Mouse (Mus musculus): Measurements from ENCODE around the gene Hs1bp3.
A peak's percentile ranks its signal among the peaks of the same experiment; 100 is the strongest.

Gene Hs1bp3

DNA sequence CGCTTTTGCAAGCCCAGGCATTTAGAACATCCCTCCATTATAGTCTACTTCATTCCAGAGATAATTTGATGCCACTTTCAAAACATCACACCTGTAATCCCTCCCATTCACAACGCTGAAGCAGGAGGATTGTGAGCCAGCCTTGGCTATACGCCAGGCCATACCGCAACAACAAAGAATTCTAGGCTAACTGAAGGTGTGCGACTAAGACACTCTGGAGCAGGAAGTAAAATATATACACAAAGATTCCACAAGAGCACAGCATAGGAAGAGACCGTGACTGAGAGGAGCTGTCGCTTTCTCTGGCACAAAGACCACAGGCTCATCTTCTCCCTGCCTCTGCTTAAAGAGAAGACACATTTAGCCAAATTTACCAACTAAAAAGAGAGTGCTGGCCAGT lies 49.2 kb downstream of the Hs1bp3 start:
- DNase-seq (ENCODE audit: low spot score in 2 of 2) = no peak

DNA sequence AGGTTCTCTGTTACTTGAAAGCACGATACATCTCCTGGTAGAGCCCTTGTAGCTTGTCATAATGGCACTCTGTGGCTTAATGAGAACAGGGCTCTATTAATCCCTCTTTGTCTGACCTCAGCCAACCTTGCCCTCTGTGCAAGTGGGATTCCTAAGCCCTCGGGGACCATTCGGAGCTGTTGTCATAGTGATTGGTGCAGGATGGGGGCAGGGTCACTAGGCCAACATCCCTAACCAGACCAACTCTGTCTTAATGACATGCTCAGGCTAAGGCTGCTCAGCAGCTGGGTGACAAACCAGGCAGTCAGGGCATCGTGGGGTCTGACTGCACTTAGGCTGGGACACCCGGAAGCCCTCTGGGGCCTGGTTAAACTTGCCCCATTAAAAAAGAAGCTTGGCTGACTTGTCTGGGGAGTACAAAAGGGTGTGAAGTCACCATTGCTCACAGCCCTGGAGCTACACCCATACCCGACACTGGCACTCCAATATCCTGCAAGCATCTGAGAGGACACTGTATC lies 51.1 kb downstream of the Hs1bp3 start:
- no peak for DNase-seq (ENCODE audit: low spot score in 2 of 2)

DNA sequence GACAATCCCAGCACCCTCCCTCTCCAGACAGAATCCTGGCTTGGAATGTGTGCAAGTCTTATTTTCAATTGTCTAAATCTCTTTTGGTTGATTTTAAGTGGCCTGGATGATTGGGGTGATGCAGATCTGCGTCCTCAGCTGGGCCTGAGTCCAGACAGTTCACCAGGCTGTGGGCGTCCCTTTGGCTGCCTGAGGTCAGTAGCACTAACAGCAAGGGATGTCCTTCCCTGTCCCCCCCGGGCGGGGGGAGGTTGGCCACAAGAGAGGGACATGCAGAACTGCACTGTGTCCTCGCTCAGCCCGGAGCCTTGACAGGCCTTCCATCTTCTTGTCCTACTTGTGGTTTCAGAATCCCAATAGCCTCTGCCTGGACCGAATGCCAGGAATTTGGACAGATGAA lies 52.1 kb downstream of the Hs1bp3 start:
- no peak for DNase-seq (ENCODE audit: low spot score in 2 of 2)

DNA sequence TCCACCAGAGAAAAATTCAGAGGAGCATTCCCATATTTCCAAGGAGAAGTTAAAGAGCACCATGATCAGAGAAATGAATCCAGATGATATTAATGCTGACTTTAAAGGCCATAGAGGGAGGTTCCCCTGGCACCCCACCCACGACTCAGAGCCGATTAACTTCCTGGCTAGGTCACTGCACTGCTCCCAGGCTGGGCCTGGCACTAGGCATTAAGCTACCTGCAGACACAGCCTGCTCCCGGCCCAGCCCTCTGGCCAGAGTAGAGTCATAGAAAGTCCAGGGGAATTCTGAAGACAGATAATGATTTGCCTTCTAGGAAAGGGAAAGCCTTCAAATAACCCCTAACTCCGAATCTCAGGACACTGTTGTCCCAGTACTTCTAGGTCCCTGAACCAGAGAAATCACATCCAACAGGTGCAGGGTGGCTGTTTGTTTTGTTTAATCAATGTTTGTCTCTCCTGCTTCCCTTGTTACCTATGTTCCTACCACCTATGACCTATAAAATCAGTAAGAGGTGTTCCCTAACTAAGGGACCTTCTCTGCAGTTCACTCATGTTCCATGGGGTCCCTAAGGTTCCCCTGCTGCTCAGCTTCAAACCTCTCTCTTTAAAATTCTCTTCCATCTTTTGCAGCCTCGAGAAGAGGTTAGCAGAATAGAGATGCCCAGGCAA lies 52.8 kb downstream of the Hs1bp3 start:
- DNase-seq (ENCODE audit: low spot score in 2 of 2) = no peak

DNA sequence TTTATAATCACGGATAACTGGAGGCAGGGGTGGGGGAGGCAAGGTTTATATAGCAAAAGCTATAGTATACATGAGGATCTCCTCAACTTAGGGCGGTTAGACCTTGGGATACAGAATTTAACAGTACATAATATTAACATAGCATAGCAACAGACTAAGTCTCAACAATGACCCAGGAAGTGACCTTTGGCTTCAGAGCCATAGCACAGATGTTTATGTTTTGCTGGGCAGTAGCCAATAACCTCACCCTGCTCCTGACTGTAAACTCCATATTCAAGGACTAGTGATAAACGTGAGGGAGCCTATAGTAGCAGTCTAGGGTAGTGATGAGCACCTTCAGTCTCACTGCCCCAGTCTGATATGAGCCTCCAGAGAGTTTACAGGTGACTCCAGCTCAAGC lies 53.5 kb downstream of the Hs1bp3 start:
- no peak for DNase-seq (ENCODE audit: low spot score in 2 of 2)

DNA sequence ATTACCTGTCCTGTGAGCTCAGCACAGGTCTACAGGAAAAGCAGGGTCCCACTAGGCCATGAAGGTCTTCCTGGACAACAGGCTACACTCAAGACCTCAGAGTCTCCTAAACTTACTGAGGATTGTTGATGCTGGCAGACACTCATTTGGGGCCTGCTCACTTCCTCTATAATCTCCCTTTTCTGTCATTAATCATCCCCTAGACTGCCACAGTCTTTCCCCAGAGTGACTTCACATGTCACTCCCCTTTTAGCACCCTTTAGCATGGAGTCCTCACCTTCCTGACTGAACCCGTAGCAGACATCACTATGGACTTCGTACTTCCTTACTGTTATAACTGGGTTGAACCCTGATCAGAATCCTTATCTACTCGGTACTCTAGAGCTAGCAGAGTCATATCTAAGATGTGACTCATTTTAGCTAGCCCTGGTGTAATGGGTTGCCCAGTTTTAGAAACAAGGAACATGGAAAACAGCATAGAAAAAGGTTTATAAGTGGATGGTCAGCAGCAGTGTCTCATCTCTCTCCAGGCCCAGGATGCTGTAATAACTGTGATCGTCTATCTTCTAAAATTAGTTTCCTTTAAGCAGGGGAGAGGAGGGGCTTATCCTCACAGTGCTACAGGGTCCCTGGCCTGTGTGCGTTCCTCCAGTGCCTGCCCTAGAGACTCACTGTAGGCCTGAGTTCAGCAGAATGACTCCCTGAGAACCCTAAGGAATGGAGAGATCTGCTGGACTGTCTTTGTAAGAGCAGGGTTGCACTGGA lies 58.7 kb downstream of the Hs1bp3 start:
- DNase-seq (ENCODE audit: low spot score in 2 of 2) = no peak

DNA sequence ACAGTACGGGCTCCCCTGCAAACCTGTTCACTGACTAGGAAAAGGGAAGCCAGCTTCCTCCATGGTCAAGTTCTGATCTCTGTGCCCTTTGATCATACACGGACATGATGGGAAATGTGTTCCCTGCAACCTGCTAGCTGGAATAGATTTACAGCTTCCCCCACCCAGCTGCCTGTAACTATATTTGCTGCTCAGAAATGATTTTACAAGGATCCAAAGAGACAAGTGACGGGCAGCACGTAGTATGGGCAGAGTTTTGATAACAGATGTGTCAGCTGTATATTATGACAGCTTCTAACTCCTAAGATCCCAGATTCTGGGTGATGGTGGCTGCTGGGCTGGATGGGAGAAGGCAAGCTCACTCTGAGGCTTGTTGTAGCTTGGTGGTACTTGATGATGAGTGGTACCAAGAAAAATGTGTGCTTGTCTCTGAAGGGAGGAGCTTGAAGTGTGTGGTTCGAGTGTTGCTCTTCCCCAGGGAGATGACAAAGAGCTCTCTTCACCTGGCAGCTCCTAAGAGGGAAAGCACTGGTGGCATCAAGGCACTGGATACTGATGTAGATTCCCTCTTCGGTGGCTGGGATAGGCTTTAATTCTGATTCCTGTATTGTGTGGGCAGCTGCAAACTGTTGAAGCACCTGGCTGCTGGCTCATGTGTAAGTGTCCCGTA lies 59.4 kb downstream of the Hs1bp3 start:
- no peak for DNase-seq (ENCODE audit: low spot score in 2 of 2)

DNA sequence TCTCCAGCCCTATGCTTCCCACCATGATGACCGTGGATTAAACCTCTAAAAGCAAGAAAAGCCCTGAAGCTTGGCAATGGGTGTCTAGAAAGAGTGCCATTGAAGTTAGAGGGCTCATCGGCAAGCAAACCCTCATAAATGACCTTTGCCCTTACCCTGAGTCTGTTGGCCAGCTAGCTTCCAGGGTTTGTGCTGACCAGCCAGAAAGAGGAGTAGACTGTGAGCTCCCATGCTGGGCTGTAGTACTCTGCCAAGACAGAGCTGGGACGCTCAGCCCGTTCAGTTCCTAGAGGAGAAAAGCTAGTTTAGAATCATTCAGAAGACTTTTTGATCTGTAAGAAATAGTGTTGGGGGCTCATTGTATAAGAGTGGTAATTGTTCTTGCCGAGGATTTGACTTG lies 60.5 kb downstream of the Hs1bp3 start:
- DNase-seq (ENCODE audit: low spot score in 2 of 2) = no peak

DNA sequence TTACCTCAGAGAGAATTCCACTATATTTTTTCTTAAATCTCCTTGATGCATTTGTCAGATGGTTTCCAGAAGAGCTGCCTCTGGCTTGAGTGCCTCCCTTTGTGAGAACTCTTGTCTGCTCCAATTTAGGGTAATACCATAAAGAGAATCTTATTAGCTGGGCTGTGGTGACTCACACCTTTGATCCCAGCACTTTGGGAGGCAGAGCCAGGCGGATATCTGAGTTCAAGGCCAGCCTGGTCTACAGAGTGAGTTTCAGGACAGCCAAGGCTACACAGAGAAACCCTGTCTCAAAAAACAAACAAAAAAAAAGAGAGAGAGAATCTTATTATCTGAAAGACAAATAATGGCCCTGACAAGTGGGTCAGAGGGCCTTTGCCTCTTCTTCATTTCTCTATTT lies 63.9 kb downstream of the Hs1bp3 start:
- no peak for DNase-seq (ENCODE audit: low spot score in 2 of 2)

DNA sequence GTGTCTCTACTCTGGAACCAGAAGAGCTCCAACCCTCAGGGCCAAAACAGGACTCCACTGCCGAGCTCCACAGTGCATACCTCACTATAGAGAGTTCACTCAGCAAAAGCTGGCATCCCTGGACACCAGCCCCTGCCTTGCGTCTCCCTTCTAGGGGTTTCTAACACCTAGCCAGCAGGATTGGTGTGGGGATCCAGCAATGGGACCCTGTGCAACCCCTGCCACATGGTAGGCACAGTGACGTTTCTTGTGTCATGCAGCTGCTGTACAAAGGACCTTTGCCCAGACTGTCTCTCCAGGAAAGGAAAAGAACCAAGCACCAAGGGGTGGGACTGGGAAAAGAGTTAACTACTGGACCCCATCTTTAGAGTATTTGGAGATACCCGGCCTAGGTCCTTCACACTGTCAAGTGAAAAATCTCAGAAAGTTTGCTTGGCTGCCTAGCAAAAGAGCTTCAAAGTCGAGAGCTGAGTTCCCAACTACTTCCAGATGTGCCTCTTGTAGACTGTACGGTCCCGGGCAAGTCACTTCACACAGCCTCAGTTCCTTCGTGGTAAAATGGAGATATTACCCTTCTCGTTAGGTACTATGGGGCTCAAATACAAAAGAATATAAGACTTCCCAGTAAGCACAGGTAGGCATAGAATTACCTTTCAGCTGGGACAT lies 64.9 kb downstream of the Hs1bp3 start:
- DNase-seq (ENCODE audit: low spot score in 2 of 2) = no peak

DNA sequence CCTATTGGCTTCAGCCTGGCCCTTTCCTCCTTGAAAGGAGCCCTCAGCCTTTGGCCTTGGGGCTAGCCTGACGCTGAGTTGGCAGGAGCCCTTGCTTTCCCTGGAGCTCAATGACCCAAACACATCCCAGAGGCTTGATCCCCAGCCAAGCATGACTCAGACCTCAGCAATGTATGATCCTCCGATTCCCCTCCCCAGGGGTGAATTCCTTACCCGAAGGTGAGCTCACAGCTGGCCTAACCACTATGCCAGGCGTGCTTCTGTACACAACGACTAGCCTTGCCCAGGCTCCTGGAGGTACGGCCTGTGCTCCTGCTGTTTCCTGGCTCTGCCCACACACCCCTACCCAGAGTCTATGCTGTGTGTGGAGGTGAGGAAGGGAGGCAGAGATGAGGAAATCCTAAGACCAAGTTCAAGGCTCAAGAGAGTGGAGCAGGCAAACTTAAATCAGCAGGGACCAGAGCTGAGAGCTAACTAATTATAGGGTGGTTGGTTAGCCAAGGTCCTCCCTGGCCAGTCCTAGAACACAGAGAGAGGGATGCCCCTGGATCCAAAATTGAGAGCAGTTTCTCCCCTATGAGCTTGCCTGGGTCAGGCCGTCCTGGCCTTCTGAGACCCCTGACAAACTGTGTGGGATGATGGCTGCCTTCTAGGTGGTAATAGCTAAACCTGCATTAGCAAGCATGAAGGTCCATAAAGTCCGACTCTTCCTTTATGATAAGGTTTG lies 66.7 kb downstream of the Hs1bp3 start:
- DNase-seq (ENCODE audit: low spot score in 2 of 2) = peak; percentile 86 to 87

DNA sequence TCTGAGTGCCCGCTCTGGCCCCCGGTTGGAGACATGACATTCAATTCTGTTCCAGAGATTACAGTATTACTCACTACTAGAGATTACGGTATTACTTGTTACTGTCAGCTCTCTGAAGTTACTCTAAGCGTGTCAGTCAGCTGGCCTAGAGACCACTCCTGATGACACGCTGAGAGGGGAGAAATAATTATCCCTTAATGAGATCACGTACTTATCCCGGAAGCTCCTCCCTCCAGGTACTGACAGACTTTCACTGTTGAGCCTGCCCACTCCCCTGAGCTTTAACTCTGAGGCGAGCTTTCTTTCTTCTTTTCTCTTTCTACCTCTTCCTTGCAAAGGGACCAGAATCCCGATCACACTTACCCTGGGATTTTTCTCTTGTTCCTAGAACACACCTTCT lies 67.7 kb downstream of the Hs1bp3 start:
- DNase-seq (ENCODE audit: low spot score in 2 of 2) = no peak

DNA sequence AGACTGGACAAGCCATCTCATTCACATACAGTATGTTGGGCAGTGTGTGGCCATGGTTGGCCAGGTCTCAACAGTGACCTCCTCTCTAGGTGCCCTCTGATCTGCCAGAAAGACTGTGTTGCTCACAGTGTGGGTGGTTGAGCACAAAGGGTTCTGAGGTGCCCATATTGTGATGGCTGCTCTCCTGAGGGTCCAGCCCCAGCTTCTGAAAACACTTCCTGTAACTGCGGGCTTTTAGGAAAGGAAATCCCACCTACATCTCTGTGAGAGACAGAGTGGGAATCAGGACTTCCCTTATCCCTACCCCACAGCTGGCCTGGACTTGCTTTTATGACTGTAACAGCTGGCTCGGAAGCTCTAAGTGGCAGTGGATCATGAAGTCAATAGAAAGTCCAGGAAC lies 68.7 kb downstream of the Hs1bp3 start:
- DNase-seq (ENCODE audit: low spot score in 2 of 2) = no peak

DNA sequence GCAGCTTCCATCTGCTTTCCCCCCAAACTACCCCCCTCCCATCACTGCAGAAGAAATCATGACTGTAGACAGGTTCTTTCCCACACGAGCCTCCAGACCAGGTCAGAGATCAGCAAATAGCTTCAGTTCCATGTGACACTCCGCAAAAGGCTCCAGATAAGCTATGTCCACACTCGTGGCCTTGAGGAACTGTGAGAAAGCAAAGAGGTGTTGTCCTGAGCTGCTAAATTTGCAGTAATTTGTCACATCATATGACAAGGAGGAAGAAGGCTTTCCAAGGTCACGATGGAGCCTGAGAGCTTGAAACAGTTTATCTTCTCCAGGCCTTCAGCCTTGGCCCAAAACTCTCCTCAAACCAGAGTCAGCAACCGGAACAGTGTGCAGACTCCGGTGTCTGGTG lies 70.6 kb downstream of the Hs1bp3 start:
- DNase-seq (ENCODE audit: low spot score in 2 of 2) = no peak

DNA sequence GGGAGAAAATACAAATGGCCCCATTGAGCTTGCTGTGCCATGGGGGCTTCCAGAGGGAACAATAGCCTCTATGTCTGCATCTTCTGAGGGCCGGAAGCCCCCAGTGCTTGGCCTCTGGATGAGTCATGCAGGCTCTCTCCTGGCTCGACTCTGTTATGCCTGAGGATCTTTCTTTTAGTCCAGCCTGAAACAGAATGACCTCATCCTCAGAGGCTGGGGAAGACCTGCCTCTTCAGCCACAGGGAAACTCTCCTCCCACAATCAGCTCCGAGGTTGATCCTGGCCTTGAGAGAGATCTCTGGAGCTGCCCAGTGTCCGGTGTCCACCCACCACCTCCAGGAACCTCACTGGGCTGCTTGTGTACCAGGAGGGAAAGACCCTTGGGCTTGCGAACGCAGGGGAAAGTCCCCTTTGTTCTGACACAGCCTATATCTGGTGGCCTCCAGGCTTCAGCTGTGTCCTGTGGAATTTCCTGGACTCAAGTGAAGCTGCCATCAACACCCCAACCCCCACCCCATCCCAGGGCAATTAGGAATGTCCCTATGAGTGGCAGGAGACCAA lies 73.3 kb downstream of the Hs1bp3 start:
- peak; percentile 73 to 82 for DNase-seq (ENCODE audit: low spot score in 2 of 2)

DNA sequence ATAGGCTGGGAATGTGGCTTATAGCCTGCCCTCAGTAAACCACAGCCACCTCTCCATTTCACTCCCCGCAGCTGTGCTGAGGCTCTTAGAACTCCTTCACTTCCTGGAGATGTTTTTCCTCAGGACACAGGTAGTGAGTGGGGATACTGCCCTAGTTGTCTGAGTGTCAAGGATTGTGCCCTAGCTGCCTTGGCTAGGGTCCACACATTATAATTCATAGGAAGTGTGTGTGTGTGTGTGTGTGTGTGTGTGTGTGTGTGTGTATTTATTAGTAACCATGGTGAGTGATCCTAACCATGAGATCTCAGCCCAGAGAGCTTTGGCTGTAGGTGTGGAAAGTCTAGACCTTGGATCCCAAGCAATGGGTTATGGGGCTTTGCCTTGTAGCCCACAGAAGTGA lies 74.0 kb downstream of the Hs1bp3 start:
- DNase-seq (ENCODE audit: low spot score in 2 of 2) = no peak

DNA sequence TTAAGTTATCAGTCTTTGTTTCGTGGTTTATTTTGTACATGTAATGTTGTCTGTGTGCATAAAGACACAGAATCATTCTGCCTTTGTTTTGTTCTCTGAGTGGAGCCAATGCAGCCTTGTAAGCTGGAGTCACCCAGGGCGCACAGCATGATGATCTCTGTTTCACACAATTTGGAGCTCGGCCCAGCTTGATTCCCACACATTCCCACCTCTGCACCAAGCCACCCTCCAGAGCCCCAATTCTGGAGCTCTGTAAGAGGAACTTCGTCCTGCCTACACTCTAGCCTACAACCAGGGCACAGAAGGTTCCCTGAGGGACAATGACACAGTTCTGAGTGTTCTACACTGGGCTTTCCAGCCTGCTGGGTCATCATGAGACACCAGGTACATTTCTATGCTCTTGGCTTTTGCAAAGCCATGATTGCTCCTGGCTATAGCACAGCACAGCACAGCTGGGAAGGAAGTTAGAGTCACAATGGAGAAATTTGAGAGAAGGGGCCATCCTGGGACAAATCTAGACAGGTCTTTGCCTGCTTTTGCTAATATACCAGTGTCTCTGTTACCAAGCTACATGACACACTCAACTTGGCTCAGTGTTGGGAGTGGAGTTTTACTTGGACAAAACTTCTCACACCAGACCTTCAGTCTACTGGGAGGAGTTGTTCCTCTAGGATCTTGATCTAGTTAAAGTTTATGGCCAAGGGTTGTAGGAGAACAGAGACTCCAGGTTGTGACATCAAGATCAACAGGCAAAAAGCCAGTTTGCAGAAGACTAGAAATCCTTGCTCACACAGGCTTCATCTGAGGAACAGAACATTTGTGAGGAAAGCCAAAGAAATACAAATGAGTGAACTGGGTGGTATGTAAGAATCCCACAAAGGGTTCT lies 75.5 kb downstream of the Hs1bp3 start:
- no peak for DNase-seq (ENCODE audit: low spot score in 2 of 2)

DNA sequence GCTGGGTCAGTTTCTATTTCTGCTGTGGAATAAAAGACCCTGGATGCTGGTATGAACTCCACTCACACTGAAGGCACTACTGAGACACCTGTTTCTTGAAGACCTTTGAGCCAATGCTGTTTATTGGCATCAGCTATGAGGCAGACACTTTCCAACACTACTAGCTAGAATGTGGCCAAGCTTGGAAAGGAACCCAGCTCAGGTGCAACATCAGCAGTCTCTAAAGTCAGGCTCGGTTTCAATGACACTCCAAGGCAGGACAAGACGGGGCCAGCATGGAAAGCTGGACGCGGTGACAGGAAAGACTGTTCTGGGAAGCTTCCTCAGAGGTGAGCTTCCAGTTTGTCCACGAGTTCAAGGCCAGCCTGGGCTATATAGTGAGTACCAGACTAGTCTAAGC lies 80.0 kb downstream of the Hs1bp3 start:
- DNase-seq (ENCODE audit: low spot score in 2 of 2) = no peak
